Mouse (Mus musculus): ENCODE measurements around the gene Mycbp2. TPM values are rescaled to one million over a fixed set of nuclear protein-coding genes. Genes with fewer than 3 reads are reported as not detected.

Gene Mycbp2
- polyA plus RNA-seq, 2 experiments: 7.0 to 8.2 TPM

- H3K4me2 ChIP-seq (ENCODE audit: low read depth): peak overlapping the region; percentile 45
- DNase-seq (ENCODE audit: low read depth in 3 of 3, low spot score in 3 of 3): no peak
- no peak overlapping the region; a peak in 1 of 4 replicates for H3K4me3 ChIP-seq (ENCODE audit: insufficient read depth in 1 of 2, low read depth in 2 of 2, low read length in 2 of 2)
- no peaks in the 10 kb centered on the region for H3K27me3 ChIP-seq (ENCODE audit: control insufficient read depth, insufficient read depth, low read length)
- ATAC-seq (ENCODE audit: insufficient read depth): no peak
- WGBS (ENCODE audit: insufficient replicate concordance): 73% methylated on average over 6 of the region's 6 CpGs
- peaks cover 0 to 13% of the 10 kb centered on the region in 2 experiments; a peak in 3 of 4 replicates for H3K4me1 ChIP-seq (replicated peaks; ENCODE audit: control insufficient read depth in 2 of 2, insufficient read depth in 2 of 2, low read length in 1 of 2)
- H3K27ac ChIP-seq: no peak overlapping the region
- TF ChIP-seq CTCF (IDR thresholded peaks at IDR 0.05; ENCODE audit: low read depth) (no peak), EP300 (IDR thresholded peaks at IDR 0.05; ENCODE audit: low read depth) (no peak)
- H3K9me3 ChIP-seq (ENCODE audit: control insufficient read depth, low read length): no peaks in the 10 kb centered on the region
- H3K9ac ChIP-seq (replicated peaks): no peak overlapping the region
- H3K36me3 ChIP-seq (replicated peaks; ENCODE audit: control insufficient read depth, insufficient read depth, low read depth): peaks cover 23% of the 10 kb centered on the region
Observed at GRCm38 (mm10) chr14:103096621-103097020, 250.0 kb downstream of the Mycbp2 start.

- Histone ChIP-seq H3K27ac (no peak overlapping the region), H3K4me1 (replicated peaks; ENCODE audit: control insufficient read depth in 2 of 2, insufficient read depth in 2 of 2, low read length in 1 of 2) (peaks cover 0 to 13% of the 10 kb centered on the region in 2 experiments; a peak in 3 of 4 replicates), H3K9me3 (ENCODE audit: control insufficient read depth, low read length) (no peaks in the 10 kb centered on the region), H3K4me2 (ENCODE audit: low read depth) (no peak overlapping the region), H3K36me3 (replicated peaks; ENCODE audit: control insufficient read depth, insufficient read depth, low read depth) (peaks cover 29% of the 10 kb centered on the region), H3K27me3 (ENCODE audit: control insufficient read depth, insufficient read depth, low read length) (no peaks in the 10 kb centered on the region), H3K4me3 (ENCODE audit: insufficient read depth in 1 of 2, low read depth in 2 of 2, low read length in 2 of 2) (no peak overlapping the region), H3K9ac (replicated peaks) (no peak overlapping the region)
- DNase-seq (ENCODE audit: low read depth in 3 of 3, low spot score in 3 of 3) (no peak), ATAC-seq (ENCODE audit: insufficient read depth) (no peak)
- TF ChIP-seq CTCF (IDR thresholded peaks at IDR 0.05; ENCODE audit: low read depth) (no peak), EP300 (IDR thresholded peaks at IDR 0.05; ENCODE audit: low read depth) (no peak)
- WGBS (ENCODE audit: insufficient replicate concordance): 86% methylated on average over 8 of the region's 8 CpGs
Observed at GRCm38 (mm10) chr14:103095826-103096225, 250.8 kb downstream of the Mycbp2 start.

- 87% methylated on average over 8 of the region's 8 CpGs for WGBS (ENCODE audit: insufficient replicate concordance)
- Histone ChIP-seq H3K27me3 (ENCODE audit: control insufficient read depth, insufficient read depth, low read length) (no peaks in the 10 kb centered on the region), H3K36me3 (replicated peaks; ENCODE audit: control insufficient read depth, insufficient read depth, low read depth) (peaks cover 31% of the 10 kb centered on the region), H3K9me3 (ENCODE audit: control insufficient read depth, low read length) (no peaks in the 10 kb centered on the region), H3K27ac (no peak overlapping the region), H3K9ac (replicated peaks) (no peak overlapping the region), H3K4me1 (replicated peaks; ENCODE audit: control insufficient read depth in 2 of 2, insufficient read depth in 2 of 2, low read length in 1 of 2) (peaks cover 0 to 13% of the 10 kb centered on the region in 2 experiments; a peak in 3 of 4 replicates), H3K4me2 (ENCODE audit: low read depth) (no peak overlapping the region), H3K4me3 (ENCODE audit: insufficient read depth in 1 of 2, low read depth in 2 of 2, low read length in 2 of 2) (no peak overlapping the region)
- no peak for DNase-seq (ENCODE audit: low read depth in 3 of 3, low spot score in 3 of 3)
- no peak for ATAC-seq (ENCODE audit: insufficient read depth)
- TF ChIP-seq CTCF (IDR thresholded peaks at IDR 0.05; ENCODE audit: low read depth) (no peak), EP300 (IDR thresholded peaks at IDR 0.05; ENCODE audit: low read depth) (no peak)
Observed at GRCm38 (mm10) chr14:103095036-103095435, 251.6 kb downstream of the Mycbp2 start.

GRCm38 (mm10) chr14:103093670-103094069 lies 252.9 kb downstream of the Mycbp2 start:
- no peak overlapping the region for H3K27ac ChIP-seq
- no peak overlapping the region; the same call in 1 of the 2 replicates for H3K9ac ChIP-seq (replicated peaks)
- peaks cover 39% of the 10 kb centered on the region for H3K36me3 ChIP-seq (replicated peaks; ENCODE audit: control insufficient read depth, insufficient read depth, low read depth)
- H3K9me3 ChIP-seq (ENCODE audit: control insufficient read depth, low read length): no peaks in the 10 kb centered on the region
- no peak for TF ChIP-seq EP300 (IDR thresholded peaks at IDR 0.05; ENCODE audit: low read depth)
- no peak for TF ChIP-seq CTCF (IDR thresholded peaks at IDR 0.05; ENCODE audit: low read depth)
- DNase-seq (ENCODE audit: low read depth in 3 of 3, low spot score in 3 of 3) (no peak), ATAC-seq (ENCODE audit: insufficient read depth) (no peak)
- no peaks in the 10 kb centered on the region for H3K27me3 ChIP-seq (ENCODE audit: control insufficient read depth, insufficient read depth, low read length)
- H3K4me2 ChIP-seq (ENCODE audit: low read depth): no peak overlapping the region
- no peak overlapping the region for H3K4me3 ChIP-seq (ENCODE audit: insufficient read depth in 1 of 2, low read depth in 2 of 2, low read length in 2 of 2)
- H3K4me1 ChIP-seq (replicated peaks; ENCODE audit: control insufficient read depth in 2 of 2, insufficient read depth in 2 of 2, low read length in 1 of 2): peaks cover 0 to 13% of the 10 kb centered on the region in 2 experiments; a peak in 3 of 4 replicates
- 34% methylated on average over 4 of the region's 4 CpGs for WGBS (ENCODE audit: insufficient replicate concordance)

GRCm38 (mm10) chr14:103093236-103093635 lies 253.4 kb downstream of the Mycbp2 start:
- no peak overlapping the region for H3K4me2 ChIP-seq (ENCODE audit: low read depth)
- ATAC-seq (ENCODE audit: insufficient read depth) (no peak), DNase-seq (ENCODE audit: low read depth in 3 of 3, low spot score in 3 of 3) (no peak)
- TF ChIP-seq EP300 (IDR thresholded peaks at IDR 0.05; ENCODE audit: low read depth) (no peak), CTCF (IDR thresholded peaks at IDR 0.05; ENCODE audit: low read depth) (no peak)
- H3K27me3 ChIP-seq (ENCODE audit: control insufficient read depth, insufficient read depth, low read length): no peaks in the 10 kb centered on the region
- H3K4me3 ChIP-seq (ENCODE audit: insufficient read depth in 1 of 2, low read depth in 2 of 2, low read length in 2 of 2): no peak overlapping the region
- H3K4me1 ChIP-seq (replicated peaks; ENCODE audit: control insufficient read depth in 2 of 2, insufficient read depth in 2 of 2, low read length in 1 of 2): peaks cover 0 to 13% of the 10 kb centered on the region in 2 experiments; a peak in 3 of 4 replicates
- H3K36me3 ChIP-seq (replicated peaks; ENCODE audit: control insufficient read depth, insufficient read depth, low read depth): peaks cover 39% of the 10 kb centered on the region
- H3K9ac ChIP-seq (replicated peaks): no peak overlapping the region; the same call in 1 of the 2 replicates
- H3K9me3 ChIP-seq (ENCODE audit: control insufficient read depth, low read length): no peaks in the 10 kb centered on the region
- no peak overlapping the region for H3K27ac ChIP-seq
- 84% methylated on average over 3 of the region's 3 CpGs for WGBS (ENCODE audit: insufficient replicate concordance)
